Mouse (Mus musculus) frontal cortex, adult (tissue): ENCODE data around the gene Kdm5a.

Experiments
- ATAC-seq: cut with Nextera tagmentation; 2 replicates; pipeline ENCODE4 v1.9.2; 2017; ENCODE audit warnings: mild to moderate bottlenecking, moderate library complexity, mixed read lengths; ENCODE audit not compliant: low TSS enrichment

Kdm5a gene

DNA sequence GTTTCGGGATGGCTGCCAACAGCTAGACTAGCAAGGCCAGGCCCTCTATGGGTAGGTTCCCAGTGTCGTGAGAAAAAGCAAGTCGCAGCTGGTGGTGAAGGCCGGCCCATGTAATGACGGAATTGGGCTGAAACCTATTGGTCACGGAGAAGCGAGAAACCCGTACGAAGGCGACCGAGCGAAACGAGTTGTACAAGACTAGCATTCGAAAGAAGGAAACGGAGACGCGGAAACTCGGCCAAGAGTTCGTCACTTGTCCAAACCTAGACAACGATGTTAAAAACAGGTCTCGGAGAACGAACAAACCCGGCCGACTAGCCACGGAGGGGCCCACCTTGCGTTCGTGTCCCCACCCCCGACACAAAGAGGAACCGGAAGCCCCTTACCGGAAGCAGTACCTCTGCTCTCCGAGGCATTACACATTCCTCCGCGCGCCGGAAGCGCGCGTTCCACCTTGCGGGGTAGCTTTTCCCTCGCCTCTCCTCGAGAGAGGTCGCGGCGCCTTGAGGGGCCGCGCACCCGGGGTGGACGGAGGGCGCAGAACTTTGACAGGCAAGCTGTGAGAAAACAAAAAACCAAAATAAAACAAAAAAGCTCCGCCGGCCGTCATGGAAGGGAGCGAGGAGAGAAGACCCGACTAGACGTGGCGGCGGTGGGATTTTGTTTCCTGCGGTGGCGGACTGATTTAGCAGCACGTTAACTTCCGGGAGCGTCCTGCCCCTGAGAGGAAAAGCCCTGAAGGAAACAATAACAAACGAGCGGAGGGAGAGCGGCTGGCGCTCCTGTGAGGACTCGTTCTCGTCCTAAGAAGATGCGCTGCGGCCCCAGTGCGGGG is at the start of gene Kdm5a, which contains the start of gene Ccdc77:
TSS of gene Kdm5a (plus strand) at position 437 of the 835 bp plus-strand sequence.
TSS of gene Ccdc77 (minus strand) at position 687 of the 835 bp plus-strand sequence.
- ATAC-seq: peak; percentile 99

GRCm38 (mm10) chr6:120318303-120318940 is 45.5 kb upstream of the Kdm5a start:
- ATAC-seq: no peak

DNA sequence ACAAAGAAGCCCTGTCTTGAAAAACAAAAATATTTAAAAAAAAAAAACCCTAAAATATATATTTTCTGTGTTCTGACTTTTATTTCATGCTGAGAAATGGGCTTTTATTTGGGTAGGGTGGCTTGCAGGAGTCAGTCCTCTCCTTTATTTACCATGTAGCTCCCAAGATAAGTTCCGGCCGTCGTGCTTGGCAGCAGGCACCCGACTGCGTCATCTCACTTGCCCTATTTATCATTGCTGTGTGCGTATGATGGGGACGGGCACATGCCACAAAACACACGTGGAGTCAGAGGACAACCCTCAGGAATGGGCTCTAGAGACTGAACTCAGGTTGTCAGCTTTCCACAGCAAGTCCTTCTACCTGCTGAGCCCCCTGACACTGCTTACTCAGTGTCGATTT is 44.8 kb upstream of the Kdm5a start:
- ATAC-seq: no peak

- no peak for ATAC-seq
These were observed 43.6 kb upstream of the Kdm5a start for GRCm38 (mm10) chr6:120320369-120320768.

- peak; percentile 72 for ATAC-seq
These were observed 39.5 kb upstream of the Kdm5a start for GRCm38 (mm10) chr6:120324295-120324927.

- no peak for ATAC-seq
These were observed 31.6 kb upstream of the Kdm5a start for GRCm38 (mm10) chr6:120332351-120332750.

- ATAC-seq: no peak
These were observed 19.9 kb upstream of the Kdm5a start for GRCm38 (mm10) chr6:120343992-120344391.

- no peak for ATAC-seq
These were observed 14.9 kb upstream of the Kdm5a start for GRCm38 (mm10) chr6:120349018-120349417.

DNA sequence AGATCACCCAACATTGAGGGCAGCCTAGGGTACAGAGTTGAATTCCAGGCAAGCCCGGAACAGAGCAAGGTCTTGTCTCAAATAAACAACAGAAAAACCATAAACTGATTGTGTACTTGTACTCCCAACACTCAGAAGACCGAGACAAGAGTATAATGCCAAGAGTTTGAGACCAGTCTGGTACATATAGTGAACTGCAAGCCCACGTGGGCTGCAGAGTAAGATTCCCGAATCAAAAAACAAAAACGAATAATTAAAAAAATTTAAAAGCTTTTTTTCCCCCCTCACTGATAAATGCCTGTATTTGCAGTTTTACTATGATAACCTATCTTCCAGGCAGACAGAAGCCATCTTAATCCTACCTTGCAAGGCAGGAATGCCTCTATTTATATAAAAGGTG is 7.4 kb upstream of the Kdm5a start:
- ATAC-seq: no peak

- ATAC-seq: peak; percentile 100
These were observed 6.7 kb upstream of the Kdm5a start for GRCm38 (mm10) chr6:120356951-120357945.

- ATAC-seq: no peak
These were observed 1.8 kb upstream of the Kdm5a start for GRCm38 (mm10) chr6:120362124-120362523.

- no peak for ATAC-seq
These were observed 893 bp upstream of the Kdm5a start for GRCm38 (mm10) chr6:120362774-120363687.

GRCm38 (mm10) chr6:120364523-120364905 is 590 bp downstream of the Kdm5a start:
- no peak for ATAC-seq

DNA sequence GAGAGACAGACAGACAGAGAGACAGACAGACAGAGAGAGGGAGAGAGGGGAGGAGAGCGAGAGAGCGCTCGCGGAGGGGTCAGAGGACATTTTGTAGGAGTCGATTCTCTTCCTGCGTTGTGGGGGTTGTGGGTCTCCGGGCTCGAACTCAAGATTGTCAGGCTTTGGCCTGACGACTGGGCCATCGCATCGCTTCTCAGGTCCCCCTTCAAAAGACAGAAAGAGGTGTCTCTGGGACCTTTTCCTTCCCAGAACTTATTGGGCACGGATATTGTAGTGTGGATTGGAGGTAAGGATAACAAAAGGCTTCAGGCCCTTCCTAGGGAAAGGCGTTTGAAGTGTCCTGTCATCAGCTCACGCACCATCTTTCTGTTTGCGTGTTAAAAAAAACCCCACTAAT is 1.1 kb downstream of the Kdm5a start:
- ATAC-seq: no peak

DNA sequence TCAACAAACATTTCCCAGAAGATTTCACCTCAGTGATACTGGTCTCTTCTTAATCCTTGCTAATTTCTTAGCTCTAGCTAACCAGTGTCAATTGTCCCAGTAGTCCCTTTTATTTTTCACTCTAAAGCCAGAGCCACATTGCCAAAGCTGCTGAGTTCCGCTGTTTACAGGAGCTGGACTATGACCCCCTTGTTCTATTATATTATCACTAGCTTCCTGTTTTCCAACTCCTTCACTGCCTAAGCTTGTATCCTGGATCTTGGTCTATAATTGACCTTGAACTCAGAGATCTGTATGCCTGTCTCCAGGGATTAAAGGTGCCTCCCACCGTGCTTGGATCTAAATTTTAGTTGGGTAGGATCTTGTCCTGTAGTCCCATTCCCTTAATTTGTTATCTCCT is 12.8 kb downstream of the Kdm5a start:
- ATAC-seq: no peak

DNA sequence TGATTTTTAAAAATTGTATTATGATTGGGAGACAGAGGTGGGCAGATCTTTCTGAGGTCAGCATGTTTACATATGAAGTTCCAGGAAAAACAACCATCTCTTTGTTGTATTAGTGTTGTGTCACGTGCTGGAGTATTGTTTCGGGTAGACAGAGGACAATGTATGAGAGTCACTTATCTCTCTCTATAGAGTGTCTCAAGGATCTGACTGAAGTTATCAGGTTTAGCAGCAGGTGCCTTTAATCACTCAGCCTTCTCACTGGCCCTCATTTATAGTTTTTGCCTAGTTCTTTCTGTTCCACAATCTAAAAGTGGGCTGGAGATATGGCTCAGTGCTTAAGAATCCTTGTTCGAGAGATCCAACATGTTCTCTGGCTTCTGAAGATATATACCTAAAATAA is 26.1 kb downstream of the Kdm5a start:
- no peak for ATAC-seq

- no peak for ATAC-seq
These were observed 28.9 kb downstream of the Kdm5a start for GRCm38 (mm10) chr6:120392811-120393210.

DNA sequence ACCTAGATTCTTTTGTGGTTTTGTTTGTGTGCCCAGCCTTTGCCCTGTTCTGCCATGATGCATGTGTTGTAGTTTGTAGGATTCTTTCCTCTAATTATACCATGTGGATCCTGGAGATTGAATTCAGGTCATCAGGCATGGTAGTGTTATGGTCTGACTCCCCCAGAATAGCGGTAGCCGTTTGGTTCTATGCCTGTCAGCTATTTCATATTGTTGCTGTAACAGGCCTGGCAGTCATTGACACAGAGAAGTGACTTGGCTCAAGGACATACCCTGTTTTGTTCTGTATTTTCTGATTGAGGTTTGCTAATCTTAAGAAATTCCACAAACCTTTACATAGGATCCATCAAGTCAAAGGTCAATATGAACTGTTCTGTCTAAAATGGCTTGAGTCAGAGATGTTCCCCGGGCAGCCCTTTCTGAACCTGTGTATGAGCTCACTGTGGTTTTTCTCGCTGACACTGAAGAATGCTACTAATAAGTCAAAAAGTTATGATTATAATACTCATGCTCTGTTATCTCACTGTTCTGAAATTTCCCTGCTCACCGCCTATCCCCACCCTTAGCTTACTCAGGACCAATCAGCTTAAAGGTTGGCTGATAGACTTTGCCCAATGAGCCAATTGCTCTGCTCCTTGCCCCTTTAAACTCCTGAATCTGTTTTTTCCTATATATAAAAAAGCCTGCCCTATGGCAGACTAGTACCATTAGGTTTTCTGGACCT is 31.9 kb downstream of the Kdm5a start:
- ATAC-seq: no peak

GRCm38 (mm10) chr6:120403936-120404335 is 40.0 kb downstream of the Kdm5a start:
- ATAC-seq: no peak

- ATAC-seq: no peak
These were observed 74.2 kb downstream of the Kdm5a start for GRCm38 (mm10) chr6:120438161-120438560.
